Mouse (Mus musculus) cerebellum, adult 11-12 months (tissue): ENCODE results near the gene Sipa1l2.
"Not testable (repeated sequence)": the region's sequence is repeated elsewhere in the genome, so short reads cannot be mapped to it uniquely, and the experiment has no call there.

Experiments
- DNase-seq: peaks from one replicate; pipeline ENCODE4 v3.0.0; 2022

Gene Sipa1l2

DNA sequence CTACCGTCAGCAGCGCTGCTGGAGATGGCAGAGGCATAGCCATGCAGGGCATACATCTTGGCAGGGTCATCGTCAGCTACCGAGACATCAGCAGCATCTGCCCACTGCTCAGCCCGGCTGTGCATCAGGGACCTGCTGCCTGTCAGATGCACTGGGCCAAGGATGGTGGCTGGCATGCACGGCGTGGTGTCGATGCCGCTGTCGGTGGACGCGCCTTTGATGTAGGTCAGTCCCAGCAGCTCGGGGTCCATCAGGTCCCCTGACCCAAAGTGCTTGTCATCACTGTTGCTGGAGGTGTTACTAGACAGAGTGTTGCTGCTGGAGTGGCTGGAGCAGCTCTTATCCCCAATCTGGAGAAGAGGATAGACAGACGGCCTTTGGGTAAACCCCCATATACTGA is 122.1 kb downstream of the Sipa1l2 start:
- no peak for DNase-seq

DNA sequence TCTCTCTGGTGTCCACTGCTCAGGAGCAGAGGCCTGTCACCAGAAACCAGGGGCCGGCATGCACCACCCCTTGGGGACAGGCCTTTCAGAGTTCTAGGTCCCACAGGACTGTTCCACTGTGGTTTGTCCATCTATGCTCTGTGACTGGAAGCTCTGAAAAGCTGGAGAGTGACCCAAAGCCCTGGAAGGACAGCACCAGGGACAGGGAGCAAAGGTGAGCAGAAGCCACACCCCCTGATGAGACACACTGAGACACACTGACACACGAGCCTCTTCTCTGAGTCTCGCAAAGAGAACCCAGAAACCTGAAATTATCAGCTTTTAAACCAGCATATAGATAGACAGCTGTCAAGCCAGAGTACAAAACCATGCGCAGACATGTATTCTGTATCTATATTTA is 123.4 kb downstream of the Sipa1l2 start:
- no peak for DNase-seq

DNA sequence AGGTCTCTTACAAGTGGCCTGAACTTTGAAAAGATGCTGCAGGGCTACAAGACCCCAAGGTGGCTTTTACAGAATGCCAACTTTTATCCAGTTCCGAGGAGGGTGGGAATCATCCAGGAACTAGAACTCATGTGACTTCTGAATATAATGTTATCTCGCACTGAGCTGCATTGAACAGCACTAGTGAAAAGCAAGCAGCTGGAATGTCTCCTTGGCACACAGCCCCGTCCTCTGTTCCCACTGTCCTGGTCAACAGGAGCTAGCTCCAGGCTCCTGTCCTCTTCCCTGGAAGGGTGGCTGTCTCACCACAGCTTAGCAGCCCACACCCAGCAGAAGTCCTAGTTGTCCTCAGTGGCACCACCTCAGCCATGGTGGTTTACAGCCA is 124.4 kb downstream of the Sipa1l2 start:
- DNase-seq, result no peak

DNA sequence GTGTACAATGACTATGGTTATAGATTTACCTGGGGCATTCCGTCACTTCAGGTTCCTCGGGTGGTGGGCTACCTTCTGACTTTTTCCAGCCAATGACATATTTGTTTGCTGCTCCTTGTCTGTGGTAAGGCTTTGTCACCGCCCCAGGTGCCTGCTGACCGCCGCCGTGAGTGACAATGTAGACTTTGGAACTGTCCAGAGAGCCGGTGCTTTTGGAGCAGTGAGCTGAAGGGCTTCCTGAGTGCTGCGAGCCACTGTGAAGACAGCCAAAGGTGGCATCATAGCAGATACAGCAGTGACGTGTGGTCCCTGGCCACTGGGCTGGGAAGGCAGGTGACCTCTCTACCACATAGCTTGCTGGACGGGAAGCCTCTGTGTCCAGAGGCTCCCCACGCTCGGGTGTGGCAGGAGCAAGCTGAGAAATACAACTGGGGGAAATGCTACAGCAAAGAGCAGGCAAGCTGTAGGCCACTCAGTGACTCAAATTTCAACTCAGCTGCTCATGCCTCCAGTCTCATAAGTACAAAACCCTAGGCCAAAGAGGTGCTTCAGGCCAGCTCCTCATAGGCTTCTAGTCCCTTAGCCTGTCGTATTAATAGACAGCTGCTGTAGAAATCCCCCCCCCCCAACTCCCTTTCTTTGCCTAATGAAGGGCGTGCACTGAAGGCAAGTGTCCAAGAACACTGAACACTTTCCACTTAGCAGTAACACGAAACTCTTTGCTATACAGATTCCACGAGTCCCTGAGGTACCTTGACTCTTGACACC is 125.0 kb downstream of the Sipa1l2 start:
- DNase-seq, result no peak

DNA sequence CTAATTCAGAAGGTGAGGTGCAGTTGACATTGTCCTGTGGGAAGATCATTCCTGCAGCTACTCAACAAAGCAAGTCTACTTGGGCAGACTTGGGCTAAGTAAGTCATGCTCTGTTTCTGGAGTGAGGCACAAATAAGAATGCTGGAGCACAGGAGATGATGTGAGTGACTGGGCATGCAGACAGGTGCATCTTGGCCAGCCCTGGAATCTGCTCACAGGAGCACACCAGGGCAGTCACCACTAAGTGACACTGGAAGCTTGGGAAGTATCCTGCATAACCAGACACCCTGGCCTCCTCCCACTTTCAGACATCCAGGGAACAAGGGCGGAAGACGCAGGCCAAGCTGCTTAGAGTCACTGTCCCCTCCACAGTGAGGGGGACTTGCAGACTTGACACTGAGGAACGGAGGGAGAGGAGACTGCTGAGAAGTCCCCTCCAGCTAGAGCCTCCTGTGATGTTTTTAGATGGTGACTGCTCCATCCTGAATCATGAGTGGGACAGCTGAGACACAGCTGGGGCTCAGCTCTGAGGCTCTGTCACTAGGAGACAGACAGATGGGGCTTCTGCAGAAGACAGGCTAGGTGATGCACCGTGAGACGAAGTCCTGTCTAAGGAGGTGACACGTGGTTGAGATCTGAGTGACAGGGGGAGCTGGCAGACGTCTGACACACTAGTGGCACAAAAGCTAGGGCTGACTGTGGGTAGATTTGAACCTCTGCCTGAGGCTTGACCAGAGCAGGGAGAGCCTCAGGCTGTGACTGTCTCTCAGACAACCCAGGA is 134.1 kb downstream of the Sipa1l2 start:
- no peak for DNase-seq

DNA sequence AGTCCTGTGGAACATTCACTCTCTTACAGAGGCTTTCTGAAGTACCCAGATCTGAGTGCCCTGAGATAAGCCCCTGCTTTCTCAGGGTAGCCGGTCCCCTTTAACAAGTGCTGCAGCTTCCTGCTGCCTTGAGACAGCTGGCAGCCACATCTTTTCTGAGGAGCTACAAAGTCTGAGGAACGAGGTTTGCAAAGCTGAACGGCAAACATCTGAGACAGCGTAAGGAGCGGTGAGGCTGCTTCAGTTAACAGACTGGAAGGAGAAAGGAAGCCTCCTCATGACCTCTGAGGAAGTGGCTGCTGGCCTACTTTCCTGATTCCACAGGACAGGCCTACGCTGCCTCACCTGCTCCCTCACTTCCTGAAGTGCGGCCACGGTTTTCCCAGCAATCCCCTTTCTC is 135.5 kb downstream of the Sipa1l2 start:
- DNase-seq, result no peak

DNA sequence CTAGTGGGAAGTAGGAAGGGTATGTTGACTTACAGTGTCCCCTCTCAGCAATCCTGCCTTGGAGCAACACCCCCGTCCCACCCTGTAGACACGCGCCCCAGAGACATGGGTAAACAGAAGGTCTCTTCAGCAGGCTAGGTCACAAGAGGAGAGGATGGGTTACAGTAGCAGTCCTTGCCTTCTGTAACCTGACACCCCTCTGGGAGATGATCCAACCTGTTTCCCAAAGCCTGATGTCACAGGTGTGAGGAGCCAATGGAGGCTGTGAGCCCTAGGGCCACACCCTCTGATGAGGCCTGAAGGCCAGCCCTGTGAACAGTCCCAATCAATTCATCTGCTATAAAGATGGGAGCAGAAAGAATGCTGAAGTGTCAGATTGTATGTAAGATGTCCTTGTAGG is 138.3 kb downstream of the Sipa1l2 start:
- DNase-seq, result no peak

DNA sequence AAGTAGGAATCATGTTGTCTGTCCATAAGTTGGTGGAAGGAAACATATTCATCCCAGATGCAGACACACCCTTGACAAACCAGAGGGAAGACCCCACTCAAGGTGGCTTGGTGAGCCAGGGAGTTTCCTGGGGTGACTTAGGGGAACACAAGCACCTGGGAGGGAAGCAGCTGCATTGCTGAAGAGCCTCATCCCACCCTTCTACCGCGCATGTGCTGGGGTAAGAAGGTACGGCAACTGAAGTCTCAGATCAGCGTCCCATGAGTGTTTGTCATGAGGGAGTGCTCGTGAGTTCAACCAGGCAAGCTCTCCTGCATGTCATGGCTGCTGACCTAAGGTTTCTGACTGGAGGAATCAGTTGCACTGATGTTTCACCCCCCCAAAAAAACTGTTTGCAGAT is 138.8 kb downstream of the Sipa1l2 start:
- DNase-seq, result no peak

DNA sequence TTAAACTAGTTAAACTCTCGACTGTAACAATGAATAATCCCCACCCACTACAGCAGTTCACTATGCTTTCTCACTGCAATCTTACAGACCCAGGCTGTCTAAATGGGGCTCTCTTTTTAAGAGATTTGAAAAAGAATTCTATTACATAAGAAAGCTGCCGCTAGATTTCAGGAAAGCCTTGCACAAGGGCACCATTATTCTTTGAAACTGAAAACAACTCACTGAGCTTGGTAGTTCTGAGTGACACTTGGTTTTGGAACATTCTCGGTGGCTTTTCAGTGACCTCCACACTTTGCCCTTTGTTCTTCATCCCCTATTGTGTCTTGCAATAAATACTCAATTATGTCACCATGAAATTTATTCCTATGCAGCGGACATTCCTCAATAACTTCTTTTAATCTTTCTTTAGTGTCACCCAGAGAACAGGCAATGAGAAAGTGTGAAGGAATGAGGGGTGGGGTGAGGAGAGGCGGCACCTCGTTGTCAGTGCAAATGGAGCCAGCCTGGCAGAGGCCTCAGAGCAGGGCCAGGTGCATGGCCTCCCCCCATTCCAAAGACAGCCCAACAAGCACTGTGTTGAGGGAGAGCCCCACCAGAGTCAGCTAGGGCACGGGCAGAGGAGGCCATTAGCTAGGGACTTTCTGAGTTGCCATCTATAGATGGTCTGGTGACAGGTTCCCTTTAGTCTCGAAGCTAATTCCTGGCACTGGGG is 140.5 kb downstream of the Sipa1l2 start:
- no peak for DNase-seq

DNA sequence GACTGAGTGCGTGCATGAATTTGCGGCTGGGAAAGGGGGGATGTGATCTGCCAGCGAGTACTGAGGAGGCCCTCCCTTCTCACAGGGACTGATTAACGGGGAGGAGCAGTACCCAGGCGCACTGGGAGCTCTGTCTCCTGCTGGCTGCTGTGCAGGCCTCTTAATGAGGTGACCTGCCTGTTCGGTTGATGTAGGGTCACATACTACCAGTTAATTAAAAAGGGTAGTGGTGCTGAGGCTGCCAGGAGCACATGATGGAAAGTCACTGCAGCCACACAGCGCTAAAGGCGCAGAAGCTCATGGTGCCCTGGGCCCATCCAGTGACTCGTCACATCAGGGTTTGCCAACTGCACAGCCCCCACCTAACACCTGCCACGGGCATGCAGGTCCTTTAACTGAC is 145.7 kb downstream of the Sipa1l2 start:
- no peak for DNase-seq

DNA sequence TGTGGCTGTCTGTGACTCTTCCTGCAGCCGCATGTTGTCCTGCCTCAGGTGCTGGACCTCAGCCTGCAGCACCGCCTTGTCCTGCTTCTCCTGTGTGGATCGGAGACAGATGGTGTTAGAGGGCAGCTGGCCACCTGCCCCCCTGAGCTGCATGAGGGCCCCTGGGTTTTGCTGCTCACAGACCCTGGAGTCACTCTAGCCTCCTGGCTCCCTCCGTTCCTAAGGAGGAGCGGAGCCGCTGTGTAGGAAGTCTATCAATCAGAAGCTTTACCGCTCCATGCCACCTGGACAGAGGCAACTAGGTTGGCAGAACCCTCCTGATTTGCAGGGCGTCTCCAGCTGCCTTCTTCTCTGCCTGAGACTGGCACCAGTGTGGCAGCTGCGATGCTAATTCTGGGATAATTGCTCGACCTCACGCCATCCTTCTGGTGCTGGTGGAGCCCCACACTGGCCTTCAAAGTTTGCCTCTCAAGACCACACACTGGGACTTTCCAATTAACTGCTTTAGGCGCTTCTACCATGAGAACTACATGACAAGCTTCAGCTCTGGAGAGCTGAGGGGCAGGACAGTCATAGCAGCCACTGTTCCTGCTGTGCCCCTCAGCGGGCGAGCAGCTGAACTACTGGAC is 150.3 kb downstream of the Sipa1l2 start:
- DNase-seq, result peak; percentile 51

DNA sequence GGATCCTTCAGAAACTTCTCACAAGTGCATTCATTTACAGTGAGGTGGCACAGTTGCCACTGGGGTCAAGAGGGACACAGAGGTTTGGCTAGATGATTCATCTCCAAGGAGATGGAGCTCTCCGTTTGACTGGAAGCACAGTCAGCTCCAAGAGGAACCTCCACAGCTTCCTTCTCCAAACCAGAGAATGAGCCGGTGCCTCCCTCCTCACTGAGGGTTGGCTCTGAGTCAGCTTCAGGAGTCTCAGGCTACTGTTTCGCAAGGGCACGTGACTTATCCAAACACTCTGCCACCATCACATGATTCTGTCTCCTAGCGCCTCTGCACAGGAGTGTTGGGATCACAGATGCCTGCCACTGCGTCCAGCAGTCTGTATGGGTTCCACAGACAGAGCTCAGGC is 153.5 kb downstream of the Sipa1l2 start:
- no peak for DNase-seq

DNA sequence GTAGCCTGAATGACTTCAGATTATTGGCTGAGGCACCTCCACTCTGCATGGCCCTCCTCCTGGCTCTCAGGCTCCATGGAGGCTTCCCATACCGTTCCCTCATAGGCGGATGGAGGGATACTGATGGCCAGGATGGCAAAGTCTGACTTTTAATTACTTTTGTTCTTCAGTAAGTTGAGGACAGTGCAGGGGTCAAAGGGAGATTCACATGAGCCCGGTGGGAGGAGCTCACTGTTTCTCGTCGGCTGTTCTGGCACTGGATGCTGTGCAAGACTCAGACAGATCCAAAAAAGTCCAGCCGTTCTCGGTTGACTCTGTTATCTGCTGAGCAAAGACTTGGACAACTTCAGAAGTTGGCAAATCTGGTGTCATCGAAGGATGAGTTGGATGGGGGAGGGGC is 155.0 kb downstream of the Sipa1l2 start:
- no peak for DNase-seq

DNA sequence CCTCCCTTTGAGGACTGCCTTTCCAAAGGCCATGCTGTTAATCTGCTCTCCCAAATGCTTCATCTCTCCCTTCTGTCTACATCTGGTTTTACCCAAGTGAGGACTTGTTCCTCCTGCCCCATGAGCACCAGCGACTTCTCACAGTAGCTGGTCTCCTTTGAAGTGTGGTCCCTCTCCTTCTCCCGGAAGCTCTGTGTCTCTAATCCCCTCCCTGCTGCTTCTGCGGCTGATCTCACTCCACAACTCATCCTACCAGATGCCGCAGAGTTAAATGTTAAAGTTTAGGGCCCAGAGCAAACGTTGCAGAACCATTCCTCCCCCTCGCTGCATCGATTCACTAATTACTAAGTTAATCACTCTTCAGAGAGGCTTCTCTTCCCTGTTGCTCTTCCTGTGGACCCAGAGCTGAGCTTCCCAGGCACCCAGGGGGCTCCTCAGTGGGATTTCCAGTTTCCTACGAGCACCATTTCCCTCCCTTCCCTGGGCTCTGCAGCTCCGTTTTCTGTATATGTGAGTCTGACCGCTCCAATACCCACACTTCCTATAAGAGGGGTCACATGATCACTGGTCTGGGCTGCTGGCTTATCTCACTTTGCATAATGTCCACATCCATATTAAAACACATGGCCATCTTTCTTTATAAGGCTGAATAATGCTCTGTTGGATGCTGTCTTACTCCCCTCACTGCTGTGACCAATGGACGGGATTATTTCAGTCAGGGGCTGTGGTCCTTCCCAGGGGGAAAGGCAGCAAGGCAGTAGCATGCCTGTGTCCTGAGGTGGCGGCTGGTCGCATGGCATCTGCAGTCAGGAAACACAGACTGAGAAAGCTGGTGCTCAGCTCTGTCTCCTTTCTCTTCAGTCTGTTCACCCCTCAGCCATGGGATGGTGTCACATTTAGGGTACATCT is 156.4 kb downstream of the Sipa1l2 start:
- no peak for DNase-seq

DNA sequence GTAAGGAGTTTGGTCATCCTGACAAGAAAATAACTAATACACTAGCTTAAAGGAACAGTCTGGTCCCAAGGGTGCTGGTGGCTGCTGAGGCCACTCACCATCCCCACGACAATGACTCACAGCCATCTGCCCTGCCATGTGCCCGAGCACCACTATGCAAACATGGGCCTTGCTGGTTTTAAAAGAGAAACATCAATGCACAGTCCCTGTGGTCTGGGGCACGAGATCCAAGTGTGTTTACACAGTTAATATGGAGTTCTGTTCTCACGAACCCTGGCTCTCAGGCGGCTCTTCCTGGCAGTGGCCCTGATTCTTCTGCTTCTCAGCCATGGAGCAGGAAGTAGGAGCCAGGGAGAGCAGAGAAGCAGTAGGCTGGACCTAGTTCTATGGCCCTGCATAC is 159.0 kb downstream of the Sipa1l2 start:
- DNase-seq, result no peak

DNA sequence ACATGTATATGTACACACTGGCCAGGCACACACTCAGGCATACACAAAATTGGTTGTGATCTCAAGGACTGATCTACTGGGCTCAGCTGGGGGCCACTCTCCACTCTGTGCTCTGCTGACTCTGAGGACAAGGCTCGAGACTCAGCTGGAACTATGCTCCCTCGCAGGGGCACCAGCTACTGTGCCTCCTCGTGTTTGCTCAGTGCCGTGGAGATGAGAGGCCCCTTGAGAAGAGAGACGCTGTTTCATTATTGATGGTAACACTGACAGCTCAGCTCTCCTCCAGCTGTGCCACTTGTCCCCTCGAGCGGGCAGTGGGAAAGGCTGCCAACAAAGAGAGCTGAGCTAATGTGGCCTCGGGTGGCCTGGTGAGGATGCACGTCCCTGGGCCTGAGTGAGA is 161.9 kb downstream of the Sipa1l2 start:
- DNase-seq, result no peak

DNA sequence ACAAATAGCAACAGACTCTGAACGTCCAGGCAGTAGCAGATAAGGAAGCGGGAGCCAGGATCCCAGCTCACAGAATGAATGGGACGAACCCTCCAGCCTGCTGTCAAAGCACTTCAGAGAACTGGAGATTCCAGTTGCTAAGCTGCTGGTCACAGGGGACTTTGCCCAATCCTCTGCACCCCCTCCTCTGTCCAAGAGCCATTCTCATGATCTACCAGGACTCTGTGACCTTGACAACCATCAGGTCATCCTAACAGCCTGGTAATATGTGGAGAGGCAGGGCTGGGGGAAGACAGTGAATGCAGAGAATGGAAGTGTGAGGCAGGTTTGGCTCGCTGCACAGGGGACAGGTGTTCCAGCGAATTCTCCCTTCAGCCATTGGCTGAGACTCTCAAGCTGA is 163.2 kb downstream of the Sipa1l2 start:
- DNase-seq, result no peak

DNA sequence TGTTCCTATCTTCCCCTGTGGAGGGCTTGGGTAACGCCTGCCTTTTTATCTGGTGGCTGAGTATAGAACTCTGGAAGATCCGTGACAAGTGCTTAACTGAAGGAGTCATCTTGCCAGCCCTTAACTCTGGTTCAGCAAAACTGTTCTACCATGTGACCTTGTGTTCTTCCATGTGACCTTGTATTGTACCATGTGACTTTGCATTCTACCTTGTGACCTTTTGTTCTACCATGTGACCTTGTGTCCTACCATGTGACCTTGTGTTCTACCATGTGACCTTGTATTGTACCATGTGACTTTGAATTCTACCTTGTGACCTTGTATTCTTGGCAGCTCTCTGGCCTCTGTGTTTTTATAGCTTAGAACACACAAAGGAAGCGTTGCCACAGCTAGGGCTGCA is 168.3 kb downstream of the Sipa1l2 start:
- DNase-seq, result no peak

DNA sequence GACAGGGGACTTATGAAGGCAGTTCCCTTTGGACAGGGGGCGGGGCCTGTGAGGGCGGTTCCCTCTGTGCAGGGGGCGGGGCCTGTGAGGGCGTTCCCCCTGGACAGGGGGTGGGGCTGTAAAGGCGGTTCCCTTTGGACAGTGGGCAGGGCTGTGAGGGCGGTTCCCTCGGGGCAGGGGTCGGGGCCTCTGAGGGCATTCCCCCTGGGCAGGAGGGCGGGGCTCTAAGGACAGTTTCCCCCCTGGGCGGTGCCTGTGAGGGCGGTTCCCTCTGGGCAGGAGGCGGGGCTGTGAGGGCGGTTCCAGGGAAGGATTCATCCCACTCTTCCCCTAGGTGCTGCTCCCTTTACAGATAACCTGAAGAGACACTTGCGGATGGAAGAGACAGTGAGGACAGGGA is 171.6 kb downstream of the Sipa1l2 start:
- DNase-seq, result no peak

DNA sequence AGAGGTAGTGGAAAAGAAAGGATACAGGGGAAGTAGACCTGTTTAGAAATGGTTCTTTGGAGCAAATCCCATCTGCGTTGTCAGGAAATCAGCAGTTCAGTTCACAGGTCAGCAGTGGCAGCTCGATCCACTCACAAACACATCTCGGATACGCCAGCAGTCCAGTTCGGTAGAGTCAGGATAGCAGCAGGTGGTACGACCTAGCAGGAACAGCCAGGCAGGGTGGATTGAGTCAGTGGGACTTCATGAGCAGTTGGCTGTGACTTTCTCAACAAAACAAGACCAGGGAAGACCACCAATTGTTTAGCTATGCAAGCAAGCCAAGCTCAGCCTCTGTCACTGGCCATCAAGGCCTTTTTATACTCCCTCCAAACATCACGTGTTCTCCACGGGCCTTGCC is 173.9 kb downstream of the Sipa1l2 start:
- not testable (repeated sequence) for DNase-seq

DNA sequence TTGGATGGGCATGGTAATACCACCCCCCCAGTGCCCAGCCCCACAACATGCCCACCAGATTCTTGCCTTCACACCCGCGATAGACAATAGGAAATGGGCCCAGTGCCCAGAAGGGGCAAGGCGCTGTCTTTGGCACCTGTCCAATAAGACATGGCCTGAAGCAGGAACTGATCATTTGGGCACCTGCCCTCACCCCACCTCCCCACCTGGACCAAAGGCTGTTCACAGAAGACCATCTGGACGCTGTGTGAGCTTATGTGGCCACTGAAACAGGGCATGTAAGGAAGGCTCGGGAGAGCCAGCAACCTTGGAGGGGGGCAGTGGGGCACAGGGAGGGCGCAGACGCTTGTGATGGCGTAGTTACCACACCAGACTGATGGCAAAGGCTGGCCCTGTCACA is 174.6 kb downstream of the Sipa1l2 start:
- peak; percentile 80 for DNase-seq

DNA sequence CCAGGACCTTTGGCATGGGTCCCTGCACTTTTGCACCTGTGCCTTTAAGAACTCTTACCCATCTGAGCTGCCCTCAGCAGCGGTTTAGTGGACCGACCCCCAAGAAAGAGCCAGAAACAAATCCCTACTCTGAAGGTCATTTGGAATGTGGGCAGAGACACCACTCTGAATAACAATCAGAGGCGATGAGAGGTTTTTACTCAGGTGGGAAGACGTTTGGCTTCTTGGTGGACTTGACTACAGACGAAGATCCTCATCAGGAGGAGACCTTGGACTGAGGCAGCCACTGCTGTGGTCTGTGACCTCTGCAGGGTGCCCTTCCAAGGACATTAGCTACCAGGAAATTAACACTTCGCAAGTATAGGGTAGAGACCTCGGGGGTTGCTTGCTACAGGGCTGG is 177.9 kb downstream of the Sipa1l2 start:
- DNase-seq, result no peak
